Mouse (Mus musculus) neural tube, embryonic 13.5 days (tissue): ENCODE data around the gene Ctnnd2. TPM values are rescaled to one million over a fixed set of nuclear protein-coding genes. Genes with fewer than 3 reads are reported as not detected.

Experiments
- ATAC-seq: fragments of 200-750 bp; cut with Nextera tagmentation; 2 replicates; pipeline ENCODE4 v1.8.0; 2017; ENCODE audit warnings: low read depth, mild to moderate bottlenecking, moderate TSS enrichment, moderate library complexity
- H3K27ac ChIP-seq: fragments of 300-500 bp; sonication (generic); replicated peaks from 2 replicates; pipeline ENCODE4 v1.5.1; 2015; ENCODE audit warnings: moderate library complexity, mild to moderate bottlenecking, inconsistent platforms
- H3K27me3 ChIP-seq: fragments of 300-500 bp; sonication (generic); 2 replicates; pipeline ENCODE4 v1.6.1; 2015; ENCODE audit warnings: mild to moderate bottlenecking, inconsistent platforms
- H3K36me3 ChIP-seq: fragments of 300-500 bp; sonication (generic); 2 replicates; pipeline ENCODE4 v1.6.1; 2015; ENCODE audit warnings: mild to moderate bottlenecking, inconsistent platforms
- H3K4me1 ChIP-seq: fragments of 300-500 bp; sonication (generic); replicated peaks from 2 replicates; pipeline ENCODE4 v1.6.1; 2015; ENCODE audit warnings: inconsistent platforms
- H3K4me2 ChIP-seq: fragments of 300-500 bp; sonication (generic); 2 replicates; pipeline ENCODE4 v1.6.1; 2015; ENCODE audit warnings: inconsistent platforms, mild to moderate bottlenecking, moderate library complexity
- H3K4me3 ChIP-seq: fragments of 300-500 bp; sonication (generic); 2 replicates; pipeline ENCODE4 v1.5.1; 2015; ENCODE audit warnings: mild to moderate bottlenecking, inconsistent platforms
- H3K9ac ChIP-seq: fragments of 300-500 bp; sonication (generic); 2 replicates; pipeline ENCODE4 v1.6.1; 2015; ENCODE audit warnings: moderate library complexity, mild to moderate bottlenecking, inconsistent platforms
- H3K9me3 ChIP-seq: fragments of 300-500 bp; sonication (generic); 2 replicates; pipeline ENCODE4 v1.6.1; 2016; ENCODE audit warnings: inconsistent platforms
- WGBS: fragments of 180-500 bp; shearing (Covaris S2); methylation state at CpG from one replicate; pipeline ENCODE4 v1.1.7; 2015; 5-methylcytosine and 5-hydroxymethylcytosine counted together
- polyA plus RNA-seq: library from polyadenylated mRNA; unstranded; fragments of >200 nt; fragmentation: Nextera tagmentation; extraction: Ambion mirVana; gene quantifications from 2 replicates; pipeline ENCODE4 v1.2.1, GENCODE M21; 2015

Gene Ctnnd2
- polyA plus RNA-seq, 1 experiment from 2014 or later = 56.9 TPM

GRCm38 (mm10) chr15:30891986-30892385 lies 719.6 kb downstream of the Ctnnd2 start:
- 74% methylated on average over 4 of the region's 4 CpGs for WGBS
- Histone ChIP-seq H3K9me3 (no peaks in the 10 kb centered on the region), H3K27ac (no peak overlapping the region), H3K9ac (no peak overlapping the region), H3K36me3 (peaks cover 22% of the 10 kb centered on the region), H3K4me3 (no peak overlapping the region), H3K4me1 (no peaks in the 10 kb centered on the region), H3K27me3 (no peaks in the 10 kb centered on the region), H3K4me2 (no peak overlapping the region)
- no peak for ATAC-seq

- Histone ChIP-seq H3K4me3 (no peak overlapping the region), H3K4me2 (no peak overlapping the region), H3K27me3 (no peaks in the 10 kb centered on the region), H3K4me1 (no peaks in the 10 kb centered on the region), H3K9ac (no peak overlapping the region), H3K36me3 (peaks cover 13% of the 10 kb centered on the region; the same call in 1 of the 2 replicates), H3K27ac (no peak overlapping the region), H3K9me3 (no peaks in the 10 kb centered on the region)
- ATAC-seq = no peak
- 83% methylated on average over 5 of the region's 5 CpGs for WGBS
These were observed 722.7 kb downstream of the Ctnnd2 start for GRCm38 (mm10) chr15:30895063-30895462.

GRCm38 (mm10) chr15:30897342-30897741 lies 724.9 kb downstream of the Ctnnd2 start:
- no peak overlapping the region for H3K27ac ChIP-seq
- no peak for ATAC-seq
- no peaks in the 10 kb centered on the region for H3K27me3 ChIP-seq
- H3K36me3 ChIP-seq = peaks cover 13% of the 10 kb centered on the region; the same call in 1 of the 2 replicates
- no peak overlapping the region for H3K4me2 ChIP-seq
- no peak overlapping the region for H3K4me3 ChIP-seq
- H3K4me1 ChIP-seq = no peaks in the 10 kb centered on the region
- 93% methylated on average over 8 of the region's 8 CpGs for WGBS
- H3K9me3 ChIP-seq = no peaks in the 10 kb centered on the region
- no peak overlapping the region for H3K9ac ChIP-seq

GRCm38 (mm10) chr15:30908027-30908426 lies 735.6 kb downstream of the Ctnnd2 start:
- 11% methylated on average over 2 of the region's 2 CpGs for WGBS
- 0 out of 2 replicates have a peak, but pooled peaks cover 5% of the 10 kb centered on the region for H3K36me3 ChIP-seq
- H3K27ac ChIP-seq = no peak overlapping the region
- H3K4me2 ChIP-seq = no peak overlapping the region
- H3K4me1 ChIP-seq = no peaks in the 10 kb centered on the region
- no peak overlapping the region for H3K9ac ChIP-seq
- no peak overlapping the region for H3K4me3 ChIP-seq
- H3K27me3 ChIP-seq = no peaks in the 10 kb centered on the region
- ATAC-seq = no peak
- no peaks in the 10 kb centered on the region for H3K9me3 ChIP-seq

- Histone ChIP-seq H3K36me3 (no peaks in the 10 kb centered on the region), H3K9ac (no peak overlapping the region), H3K4me2 (no peak overlapping the region), H3K27ac (no peak overlapping the region), H3K4me1 (no peaks in the 10 kb centered on the region), H3K4me3 (no peak overlapping the region), H3K27me3 (no peaks in the 10 kb centered on the region), H3K9me3 (no peaks in the 10 kb centered on the region)
- ATAC-seq = no peak
- WGBS = 82% methylated on average over 5 of the region's 5 CpGs
These were observed 741.0 kb downstream of the Ctnnd2 start for GRCm38 (mm10) chr15:30913360-30913759.

- Histone ChIP-seq H3K27me3 (no peaks in the 10 kb centered on the region), H3K9ac (no peak overlapping the region), H3K4me2 (no peak overlapping the region), H3K9me3 (no peaks in the 10 kb centered on the region), H3K27ac (no peak overlapping the region), H3K36me3 (peaks cover 16% of the 10 kb centered on the region; the same call in 1 of the 2 replicates), H3K4me1 (no peaks in the 10 kb centered on the region; the same call in 1 of the 2 replicates), H3K4me3 (no peak overlapping the region)
- WGBS = 88% methylated on average over 5 of the region's 5 CpGs
- no peak for ATAC-seq
These were observed 753.4 kb downstream of the Ctnnd2 start for GRCm38 (mm10) chr15:30925838-30926237.

- H3K36me3 ChIP-seq = peaks cover 10% of the 10 kb centered on the region; the same call in 1 of the 2 replicates
- H3K4me1 ChIP-seq = no peaks in the 10 kb centered on the region; the same call in 1 of the 2 replicates
- no peak overlapping the region for H3K27ac ChIP-seq
- no peak for ATAC-seq
- H3K27me3 ChIP-seq = no peaks in the 10 kb centered on the region
- no peaks in the 10 kb centered on the region for H3K9me3 ChIP-seq
- no peak overlapping the region for H3K4me3 ChIP-seq
- H3K9ac ChIP-seq = no peak overlapping the region
- WGBS = 59% methylated on average over 7 of the region's 7 CpGs
- H3K4me2 ChIP-seq = no peak overlapping the region
These were observed 755.2 kb downstream of the Ctnnd2 start for GRCm38 (mm10) chr15:30927632-30928031.

GRCm38 (mm10) chr15:30931906-30932305 lies 759.5 kb downstream of the Ctnnd2 start:
- Histone ChIP-seq H3K36me3 (no peaks in the 10 kb centered on the region), H3K9ac (no peak overlapping the region), H3K27ac (no peak overlapping the region), H3K9me3 (no peaks in the 10 kb centered on the region), H3K4me2 (no peak overlapping the region), H3K4me3 (no peak overlapping the region), H3K4me1 (no peaks in the 10 kb centered on the region; the same call in 1 of the 2 replicates), H3K27me3 (no peaks in the 10 kb centered on the region)
- WGBS = 93% methylated on average over 5 of the region's 5 CpGs
- no peak for ATAC-seq

- Histone ChIP-seq H3K4me3 (no peak overlapping the region), H3K36me3 (no peaks in the 10 kb centered on the region), H3K27me3 (no peaks in the 10 kb centered on the region), H3K4me1 (no peaks in the 10 kb centered on the region), H3K27ac (no peak overlapping the region), H3K4me2 (no peak overlapping the region), H3K9me3 (no peaks in the 10 kb centered on the region), H3K9ac (no peak overlapping the region)
- no peak for ATAC-seq
- WGBS = 88% methylated on average over 1 of the region's 1 CpGs
These were observed 773.5 kb downstream of the Ctnnd2 start for GRCm38 (mm10) chr15:30945863-30946262.

- no peaks in the 10 kb centered on the region for H3K9me3 ChIP-seq
These were observed 786.1 kb downstream of the Ctnnd2 start for GRCm38 (mm10) chr15:30958513-30958912.

GRCm38 (mm10) chr15:30962421-30963160 lies 790.2 kb downstream of the Ctnnd2 start:
- no peaks in the 10 kb centered on the region for H3K27me3 ChIP-seq
- 69% methylated on average over 8 of the region's 8 CpGs for WGBS
- H3K4me1 ChIP-seq = no peaks in the 10 kb centered on the region
- no peaks in the 10 kb centered on the region for H3K9me3 ChIP-seq
- H3K27ac ChIP-seq = no peak overlapping the region
- no peaks in the 10 kb centered on the region for H3K36me3 ChIP-seq
- no peak overlapping the region for H3K4me3 ChIP-seq
- ATAC-seq = no peak
- H3K9ac ChIP-seq = no peak overlapping the region
- H3K4me2 ChIP-seq = no peak overlapping the region

More at GRCm38 (mm10) chr15:30958513-30958912, 786.1 kb downstream of the Ctnnd2 start:
- no peaks in the 10 kb centered on the region for H3K4me1 ChIP-seq
- no peak overlapping the region for H3K27ac ChIP-seq
- WGBS = 87% methylated on average over 4 of the region's 4 CpGs
- H3K4me3 ChIP-seq = no peak overlapping the region
- no peaks in the 10 kb centered on the region for H3K27me3 ChIP-seq
- no peak overlapping the region for H3K9ac ChIP-seq
- ATAC-seq = no peak
- no peaks in the 10 kb centered on the region for H3K36me3 ChIP-seq
- H3K4me2 ChIP-seq = no peak overlapping the region

GRCm38 (mm10) chr15:30964046-30964445 lies 791.7 kb downstream of the Ctnnd2 start:
- H3K9ac ChIP-seq = no peak overlapping the region
- no peaks in the 10 kb centered on the region for H3K9me3 ChIP-seq
- H3K36me3 ChIP-seq = no peaks in the 10 kb centered on the region
- no peaks in the 10 kb centered on the region for H3K4me1 ChIP-seq
- H3K4me3 ChIP-seq = no peak overlapping the region
- H3K4me2 ChIP-seq = no peak overlapping the region
- no peaks in the 10 kb centered on the region for H3K27me3 ChIP-seq
- no peak overlapping the region for H3K27ac ChIP-seq
- WGBS = 75% methylated on average over 7 of the region's 7 CpGs
- ATAC-seq = no peak
